Mouse (Mus musculus): Measurements from ENCODE around the gene Cdip1. TPM values are rescaled to one million over a fixed set of nuclear protein-coding genes. Genes with fewer than 3 reads are reported as not detected.
"Not testable (repeated sequence)": the region's sequence is repeated elsewhere in the genome, so short reads cannot be mapped to it uniquely, and the experiment has no call there.

The Cdip1 gene
- polyA plus RNA-seq, 1 experiment from 2014 or later, result 113 TPM

GRCm38 (mm10) chr16:4777171-4777904 lies 12.8 kb downstream of the Cdip1 start:
- Histone ChIP-seq H3K9ac (replicated peaks; ENCODE audit: low read length) (no peak overlapping the region), H3K27ac (ENCODE audit: low read length) (no peak overlapping the region), H3K27me3 (ENCODE audit: insufficient read depth, low read length) (no peaks in the 10 kb centered on the region), H3K9me3 (ENCODE audit: low read length) (no peaks in the 10 kb centered on the region), H3K4me2 (replicated peaks; ENCODE audit: low read depth, low read length) (no peak overlapping the region), H3K4me3 (ENCODE audit: low read length) (no peak overlapping the region), H3K36me3 (ENCODE audit: insufficient read depth, low read length) (peaks cover 3% of the 10 kb centered on the region; the same call in 1 of the 2 replicates), H3K4me1 (ENCODE audit: insufficient read depth, low read length) (peaks cover 11% of the 10 kb centered on the region; the same call in 1 of the 2 replicates)
- ATAC-seq (ENCODE audit: low FRiP score, low TSS enrichment), result 0 out of 2 replicates have a peak, but pooled peaks have one; percentile 21
- WGBS, result 91% methylated on average over 3 of the region's 3 CpGs

DNA sequence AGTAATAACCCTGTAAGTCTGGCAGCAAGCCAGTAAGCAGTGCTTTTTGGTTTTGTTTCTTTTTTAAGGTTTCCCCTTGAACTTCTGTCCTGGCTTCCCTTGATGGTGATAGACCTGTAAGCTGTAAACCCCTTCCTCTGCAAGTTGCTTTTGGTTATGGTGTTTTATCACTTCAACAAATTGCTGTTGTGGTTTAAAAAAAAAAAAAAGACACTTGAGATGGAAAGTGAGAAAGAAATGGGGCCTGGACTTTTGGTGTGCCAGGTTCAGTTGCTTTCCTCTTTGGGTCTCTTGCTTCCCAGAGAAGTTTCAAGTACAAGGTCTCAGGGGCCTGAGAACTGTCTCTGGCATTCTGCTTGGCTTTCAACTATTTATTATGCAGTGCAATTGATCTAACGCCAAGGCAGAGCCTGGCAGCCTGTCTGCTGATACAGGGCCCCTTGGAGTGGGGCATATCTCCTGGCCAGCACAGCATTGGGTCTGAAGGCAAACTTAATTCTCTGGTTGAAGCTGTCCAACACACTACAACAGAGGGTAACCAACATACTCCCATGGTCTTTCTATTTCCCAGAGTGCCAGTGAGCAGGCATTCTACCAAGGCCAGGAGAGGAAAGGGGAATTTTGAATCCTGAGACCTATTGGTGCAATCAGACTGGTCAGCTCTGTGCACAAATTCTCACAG lies 16.7 kb downstream of the Cdip1 start:
- H3K9ac ChIP-seq (replicated peaks; ENCODE audit: low read length), result no peak overlapping the region
- H3K27me3 ChIP-seq (ENCODE audit: insufficient read depth, low read length), result no peaks in the 10 kb centered on the region
- no peak overlapping the region for H3K4me2 ChIP-seq (replicated peaks; ENCODE audit: low read depth, low read length)
- no peak overlapping the region for H3K4me3 ChIP-seq (ENCODE audit: low read length)
- no peak overlapping the region for H3K27ac ChIP-seq (ENCODE audit: low read length)
- 43% methylated on average over 1 of the region's 1 CpGs for WGBS
- 0 out of 2 replicates have a peak, but pooled peaks cover 4% of the 10 kb centered on the region for H3K4me1 ChIP-seq (ENCODE audit: insufficient read depth, low read length)
- H3K36me3 ChIP-seq (ENCODE audit: insufficient read depth, low read length), result peaks cover 20% of the 10 kb centered on the region
- H3K9me3 ChIP-seq (ENCODE audit: low read length), result no peaks in the 10 kb centered on the region
- no peak for ATAC-seq (ENCODE audit: low FRiP score, low TSS enrichment)

GRCm38 (mm10) chr16:4768719-4769118 lies 21.4 kb downstream of the Cdip1 start:
- Histone ChIP-seq H3K4me2 (replicated peaks; ENCODE audit: low read depth, low read length) (no peak overlapping the region), H3K4me1 (ENCODE audit: insufficient read depth, low read length) (0 out of 2 replicates have a peak, but pooled peaks cover 4% of the 10 kb centered on the region), H3K27me3 (ENCODE audit: insufficient read depth, low read length) (no peaks in the 10 kb centered on the region), H3K9me3 (ENCODE audit: low read length) (no peaks in the 10 kb centered on the region), H3K27ac (ENCODE audit: low read length) (no peak overlapping the region), H3K4me3 (ENCODE audit: low read length) (no peak overlapping the region), H3K9ac (replicated peaks; ENCODE audit: low read length) (no peak overlapping the region), H3K36me3 (ENCODE audit: insufficient read depth, low read length) (peaks cover 58% of the 10 kb centered on the region)
- ATAC-seq (ENCODE audit: low FRiP score, low TSS enrichment), result no peak
- 93% methylated on average over 5 of the region's 5 CpGs for whole genome bisulfite sequencing

GRCm38 (mm10) chr16:4767012-4767790 lies 22.9 kb downstream of the Cdip1 start:
- no peak overlapping the region for H3K4me3 ChIP-seq (ENCODE audit: low read length)
- no peak overlapping the region for H3K4me2 ChIP-seq (replicated peaks; ENCODE audit: low read depth, low read length)
- ATAC-seq (ENCODE audit: low FRiP score, low TSS enrichment), result no peak
- no peak overlapping the region for H3K9ac ChIP-seq (replicated peaks; ENCODE audit: low read length)
- H3K27me3 ChIP-seq (ENCODE audit: insufficient read depth, low read length), result no peaks in the 10 kb centered on the region
- peaks cover 61% of the 10 kb centered on the region for H3K36me3 ChIP-seq (ENCODE audit: insufficient read depth, low read length)
- H3K9me3 ChIP-seq (ENCODE audit: low read length), result no peaks in the 10 kb centered on the region
- WGBS, result 76% methylated on average over 6 of the region's 6 CpGs
- no peaks in the 10 kb centered on the region for H3K4me1 ChIP-seq (ENCODE audit: insufficient read depth, low read length)
- H3K27ac ChIP-seq (ENCODE audit: low read length), result no peak overlapping the region

DNA sequence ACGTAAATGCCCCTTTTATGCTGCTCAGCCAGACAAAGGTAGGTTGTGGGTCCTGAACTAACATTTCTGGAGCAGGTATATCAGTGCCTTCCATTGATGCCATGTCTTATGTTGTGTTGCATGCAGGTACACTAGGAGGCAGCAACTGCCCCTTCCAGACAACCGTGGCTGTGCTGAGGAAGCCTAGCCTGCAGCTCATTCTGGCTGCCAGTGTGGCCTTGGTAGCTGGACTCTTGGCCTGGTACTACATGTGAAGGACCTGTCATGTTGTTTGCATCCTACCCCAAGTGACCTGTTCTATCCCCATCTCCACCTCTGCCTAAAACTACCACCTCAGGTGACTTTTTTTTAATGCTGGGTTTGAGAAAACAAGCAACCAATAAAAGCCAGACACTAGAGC lies 24.2 kb downstream of the Cdip1 start:
- no peak overlapping the region for H3K4me3 ChIP-seq (ENCODE audit: low read length)
- H3K4me1 ChIP-seq (ENCODE audit: insufficient read depth, low read length), result no peaks in the 10 kb centered on the region
- no peaks in the 10 kb centered on the region for H3K9me3 ChIP-seq (ENCODE audit: low read length)
- peaks cover 61% of the 10 kb centered on the region for H3K36me3 ChIP-seq (ENCODE audit: insufficient read depth, low read length)
- 86% methylated on average over 2 of the region's 2 CpGs for WGBS
- no peak overlapping the region for H3K9ac ChIP-seq (replicated peaks; ENCODE audit: low read length)
- no peak for ATAC-seq (ENCODE audit: low FRiP score, low TSS enrichment)
- no peaks in the 10 kb centered on the region for H3K27me3 ChIP-seq (ENCODE audit: insufficient read depth, low read length)
- H3K4me2 ChIP-seq (replicated peaks; ENCODE audit: low read depth, low read length), result no peak overlapping the region
- H3K27ac ChIP-seq (ENCODE audit: low read length), result no peak overlapping the region

DNA sequence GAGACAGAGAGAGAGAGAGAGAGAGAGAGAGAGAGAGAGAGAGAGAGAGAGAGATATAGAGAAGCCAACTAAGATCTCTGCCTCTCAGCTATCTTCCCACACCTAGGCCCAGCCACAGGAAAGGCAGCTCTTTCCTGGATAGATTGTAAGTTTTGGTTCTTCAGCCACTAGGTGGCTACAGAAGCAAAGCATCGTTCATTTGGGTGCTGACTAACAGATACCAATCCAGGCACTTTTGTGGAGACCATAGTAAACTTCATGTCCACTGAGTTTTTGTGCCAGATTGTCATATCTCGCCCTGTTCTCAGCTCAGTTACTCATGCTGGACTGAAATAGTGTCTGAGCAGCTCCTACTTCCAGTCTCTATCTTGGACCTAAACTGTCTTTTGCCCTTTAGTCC lies 26.8 kb downstream of the Cdip1 start:
- no peaks in the 10 kb centered on the region for H3K9me3 ChIP-seq (ENCODE audit: low read length)
- H3K9ac ChIP-seq (replicated peaks; ENCODE audit: low read length), result no peak overlapping the region
- WGBS, result 37% methylated on average over 2 of the region's 2 CpGs
- no peak overlapping the region for H3K4me2 ChIP-seq (replicated peaks; ENCODE audit: low read depth, low read length)
- H3K4me1 ChIP-seq (ENCODE audit: insufficient read depth, low read length), result no peaks in the 10 kb centered on the region
- H3K36me3 ChIP-seq (ENCODE audit: insufficient read depth, low read length), result peaks cover 39% of the 10 kb centered on the region
- H3K4me3 ChIP-seq (ENCODE audit: low read length), result no peak overlapping the region
- peak; percentile 63; the same call in 1 of the 2 replicates for ATAC-seq (ENCODE audit: low FRiP score, low TSS enrichment)
- 0 out of 2 replicates have a peak overlapping the region, but pooled peaks have one; percentile 13 for H3K27ac ChIP-seq (ENCODE audit: low read length)
- no peaks in the 10 kb centered on the region for H3K27me3 ChIP-seq (ENCODE audit: insufficient read depth, low read length)

DNA sequence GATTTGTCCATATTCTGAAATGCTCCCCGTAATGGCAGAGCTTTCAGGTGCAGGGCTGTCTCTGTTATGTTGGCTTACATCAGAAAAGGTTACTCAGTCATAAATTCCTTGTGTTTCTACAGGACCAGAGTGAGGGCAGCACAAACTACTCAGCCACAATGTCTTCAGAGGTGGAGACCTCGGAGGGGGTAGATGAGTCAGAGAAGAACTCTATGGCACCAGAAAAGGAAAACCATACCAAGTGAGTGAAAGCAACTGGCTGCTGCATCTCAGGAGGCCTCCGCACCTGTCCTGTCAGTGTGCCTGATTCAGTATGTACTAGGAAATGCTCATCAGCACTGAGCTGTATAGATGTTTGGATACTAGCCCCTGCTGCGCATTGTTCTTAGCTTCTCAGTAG lies 27.7 kb downstream of the Cdip1 start:
- Histone ChIP-seq H3K9ac (replicated peaks; ENCODE audit: low read length) (no peak overlapping the region), H3K27me3 (ENCODE audit: insufficient read depth, low read length) (no peaks in the 10 kb centered on the region), H3K4me2 (replicated peaks; ENCODE audit: low read depth, low read length) (no peak overlapping the region), H3K27ac (ENCODE audit: low read length) (no peak overlapping the region), H3K9me3 (ENCODE audit: low read length) (no peaks in the 10 kb centered on the region), H3K4me3 (ENCODE audit: low read length) (no peak overlapping the region), H3K36me3 (ENCODE audit: insufficient read depth, low read length) (peaks cover 30% of the 10 kb centered on the region), H3K4me1 (ENCODE audit: insufficient read depth, low read length) (peaks cover 1% of the 10 kb centered on the region; the same call in 1 of the 2 replicates)
- no peak for ATAC-seq (ENCODE audit: low FRiP score, low TSS enrichment)
- WGBS, result 92% methylated on average over 4 of the region's 4 CpGs

DNA sequence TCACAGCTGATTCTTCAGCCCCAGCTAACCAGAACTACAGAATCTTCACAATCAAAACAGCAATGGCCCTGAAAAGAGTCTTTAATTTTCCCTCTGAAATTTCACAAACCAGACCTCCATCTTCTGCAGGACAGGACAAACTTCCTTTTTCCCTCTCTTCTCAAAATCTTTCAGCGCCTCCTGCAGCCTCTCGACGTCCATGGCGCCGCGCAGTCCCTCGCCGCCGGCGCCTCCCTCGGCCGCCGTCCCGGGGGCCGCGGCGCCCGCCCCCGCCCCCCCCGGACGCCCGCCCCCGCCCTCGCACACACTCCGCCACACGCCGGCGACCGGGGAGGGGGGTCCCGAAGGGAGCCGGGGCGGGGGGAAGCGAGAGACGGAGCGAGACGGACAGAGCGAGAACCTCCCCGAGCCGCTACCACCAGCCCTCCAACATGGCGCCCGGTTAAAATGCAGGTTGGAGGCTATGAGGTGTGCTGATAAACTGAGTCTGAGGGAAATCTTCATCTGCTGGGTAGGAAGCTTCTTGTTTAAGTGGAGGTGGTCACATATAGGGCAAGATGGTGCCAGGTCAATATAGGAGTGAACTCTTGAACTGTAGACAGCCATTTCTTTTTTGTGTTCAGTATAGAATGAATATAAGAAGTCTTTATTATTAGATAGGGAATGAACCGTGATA lies 33.3 kb downstream of the Cdip1 start:
- H3K4me1 ChIP-seq (ENCODE audit: insufficient read depth, low read length), result peaks cover 17% of the 10 kb centered on the region
- H3K9me3 ChIP-seq (ENCODE audit: low read length); H3K27me3 ChIP-seq (ENCODE audit: insufficient read depth, low read length); H3K36me3 ChIP-seq (ENCODE audit: insufficient read depth, low read length): not testable (repeated sequence)
- WGBS, result 2% methylated on average over 20 of the region's 42 CpGs
- H3K4me2 ChIP-seq (replicated peaks; ENCODE audit: low read depth, low read length), result peak overlapping the region; percentile 51
- H3K27ac ChIP-seq (ENCODE audit: low read length), result peak overlapping the region; percentile 83
- H3K4me3 ChIP-seq (ENCODE audit: low read length), result peak overlapping the region; percentile 52
- peak overlapping the region; percentile 67 for H3K9ac ChIP-seq (replicated peaks; ENCODE audit: low read length)
- peak; percentile 85 for ATAC-seq (ENCODE audit: low FRiP score, low TSS enrichment)

DNA sequence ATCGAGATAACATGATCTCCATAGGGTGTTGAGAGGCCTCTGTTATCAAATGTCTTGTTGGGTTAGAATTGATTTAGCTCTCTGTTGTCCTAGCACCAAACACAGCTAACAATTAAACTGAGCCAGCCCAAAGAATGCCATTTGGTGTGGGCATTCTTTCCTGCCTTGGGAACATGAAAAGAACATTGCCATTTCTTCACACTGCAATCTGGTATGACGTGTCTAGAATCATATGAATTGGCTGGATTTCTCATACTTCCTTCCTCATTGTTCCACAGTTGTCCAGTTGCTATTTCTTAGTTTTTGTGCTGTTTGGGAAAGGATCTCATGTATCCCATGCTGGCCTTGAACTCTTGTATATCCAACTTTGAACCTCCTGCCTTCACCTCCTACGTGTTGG lies 36.0 kb downstream of the Cdip1 start:
- Histone ChIP-seq H3K4me2 (replicated peaks; ENCODE audit: low read depth, low read length) (no peak overlapping the region), H3K4me3 (ENCODE audit: low read length) (no peak overlapping the region), H3K27me3 (ENCODE audit: insufficient read depth, low read length) (no peaks in the 10 kb centered on the region), H3K36me3 (ENCODE audit: insufficient read depth, low read length) (peaks cover 8% of the 10 kb centered on the region), H3K9ac (replicated peaks; ENCODE audit: low read length) (no peak overlapping the region), H3K9me3 (ENCODE audit: low read length) (peaks cover 7% of the 10 kb centered on the region; the same call in 1 of the 2 replicates), H3K27ac (ENCODE audit: low read length) (no peak overlapping the region), H3K4me1 (ENCODE audit: insufficient read depth, low read length) (peaks cover 17% of the 10 kb centered on the region)
- 54% methylated on average over 3 of the region's 3 CpGs for WGBS
- ATAC-seq (ENCODE audit: low FRiP score, low TSS enrichment), result no peak
